Mouse (Mus musculus) layer of hippocampus, postnatal 14 days (tissue): ENCODE results near the gene Sirt7. TPM values are rescaled to one million over a fixed set of nuclear protein-coding genes. Genes with fewer than 3 reads are reported as not detected.

Source experiments
- DNase-seq, 2 experiments: peaks; one replicate each; pipeline ENCODE4 v3.0.0; 2021 to 2022; ENCODE audit warnings: low spot score in 2 of 2, mixed read lengths in 1 of 2
- total RNA-seq, 2 experiments: library from RNA; stranded (reverse); gene quantifications; 2 replicates each; pipeline ENCODE4 v1.2.3; 2021

Sirt7 gene
- total RNA-seq, 2 experiments from 2014 or later, result 35.0 to 35.4 TPM

DNA sequence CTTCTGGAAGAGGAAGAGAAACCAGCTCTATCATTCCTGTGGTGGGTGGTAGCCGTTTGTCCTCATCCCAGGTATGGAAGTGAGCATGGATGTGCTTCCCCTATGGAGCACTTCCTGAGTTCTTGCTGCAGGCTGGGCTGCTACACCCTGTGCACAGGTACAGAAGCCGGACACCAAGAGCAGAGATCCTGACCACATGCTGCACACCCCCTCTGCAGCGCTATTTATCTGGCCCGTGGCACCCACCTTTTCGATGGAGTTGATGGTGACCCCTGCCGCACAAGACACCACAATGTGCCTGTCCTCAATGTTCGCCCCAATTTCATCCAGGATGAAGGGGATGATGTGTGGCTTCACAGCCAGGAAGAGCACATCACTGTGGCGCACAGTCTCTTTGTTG, 16.8 kb upstream of the Sirt7 start:
- no peak for DNase-seq

DNA sequence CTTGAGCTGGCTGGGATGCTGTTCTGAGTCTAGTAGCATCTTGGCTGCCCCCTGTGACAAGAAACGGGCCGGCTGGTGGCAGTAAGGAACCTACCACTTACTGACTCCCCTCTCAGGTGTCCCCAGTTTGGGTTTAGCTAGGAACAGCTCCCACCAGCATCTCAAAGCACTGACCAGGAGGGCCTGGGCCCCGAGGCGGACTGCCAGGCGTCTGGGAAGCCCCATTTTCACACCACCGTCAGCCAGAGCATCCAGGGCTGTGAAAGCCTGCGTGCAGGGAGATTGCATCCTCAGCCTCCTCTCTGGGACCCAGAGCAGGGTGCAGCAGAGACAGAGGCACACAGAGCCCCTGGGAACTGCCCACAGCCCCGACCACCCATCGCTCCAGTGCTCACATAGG, 16.2 kb upstream of the Sirt7 start:
- DNase-seq, result no peak

DNA sequence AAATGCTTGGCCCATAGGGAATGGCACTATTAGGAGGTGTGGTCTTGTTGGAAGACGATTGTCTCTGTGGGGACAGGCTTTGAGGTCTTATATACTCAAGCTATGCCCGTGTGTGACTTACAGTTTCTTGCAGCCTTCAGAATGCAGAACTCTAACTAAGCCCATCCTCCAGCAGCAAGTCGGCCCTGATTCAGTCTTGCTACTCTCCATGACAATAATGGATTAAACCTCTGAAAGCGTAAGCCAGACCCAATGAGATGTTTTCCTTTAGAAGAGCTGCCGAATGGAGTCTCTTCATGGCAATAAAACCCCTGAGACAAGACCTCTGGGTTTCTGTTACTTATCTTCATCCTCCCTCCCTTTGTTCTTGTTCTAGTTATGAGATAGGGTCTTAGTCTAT, 9.8 kb upstream of the Sirt7 start:
- DNase-seq, result no peak

DNA sequence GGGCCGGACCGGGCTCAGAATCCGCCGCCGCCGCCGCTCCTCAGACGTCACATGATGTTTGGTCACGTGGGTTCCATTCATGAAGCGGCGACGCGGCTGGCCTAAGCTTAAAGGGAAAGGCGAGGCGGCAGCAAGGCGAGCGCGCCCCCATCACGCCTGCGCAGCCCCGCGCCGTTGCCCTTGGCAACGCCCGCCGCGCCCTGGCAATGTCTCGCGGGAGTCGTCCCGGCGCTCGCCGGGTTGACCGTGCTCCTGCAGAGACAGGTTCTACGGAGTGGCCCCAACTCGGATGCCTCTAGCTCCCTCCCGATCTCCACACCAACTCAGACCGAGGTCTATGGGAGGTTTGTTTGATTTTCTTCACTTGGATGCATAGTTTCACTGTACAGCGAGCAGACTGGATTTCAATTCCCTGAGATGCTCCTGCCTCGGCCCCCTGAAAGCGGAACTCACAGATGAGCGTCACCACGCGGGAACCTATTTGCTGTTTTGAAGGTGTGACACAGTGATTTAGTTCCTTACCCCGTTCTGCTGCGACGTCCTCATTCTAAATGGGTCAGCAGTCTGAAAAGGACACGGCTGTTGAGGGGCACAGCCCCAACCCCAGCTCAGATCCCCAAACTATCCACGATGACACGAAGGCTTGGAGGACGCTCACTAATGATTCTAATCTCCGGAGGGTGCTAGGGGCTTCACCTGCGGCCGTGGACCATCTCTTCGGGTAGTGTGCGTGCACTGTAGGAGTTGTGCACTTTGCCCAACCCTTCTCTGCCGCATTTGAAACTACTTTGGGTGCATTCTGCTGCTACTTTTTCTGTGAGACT, 8.7 kb upstream of the Sirt7 start, which contains the start of gene Mafg:
Gene Mafg (minus strand): TSS at position 81 of the 824 bp plus-strand sequence.
- DNase-seq, result peak; percentile 87 to 93

DNA sequence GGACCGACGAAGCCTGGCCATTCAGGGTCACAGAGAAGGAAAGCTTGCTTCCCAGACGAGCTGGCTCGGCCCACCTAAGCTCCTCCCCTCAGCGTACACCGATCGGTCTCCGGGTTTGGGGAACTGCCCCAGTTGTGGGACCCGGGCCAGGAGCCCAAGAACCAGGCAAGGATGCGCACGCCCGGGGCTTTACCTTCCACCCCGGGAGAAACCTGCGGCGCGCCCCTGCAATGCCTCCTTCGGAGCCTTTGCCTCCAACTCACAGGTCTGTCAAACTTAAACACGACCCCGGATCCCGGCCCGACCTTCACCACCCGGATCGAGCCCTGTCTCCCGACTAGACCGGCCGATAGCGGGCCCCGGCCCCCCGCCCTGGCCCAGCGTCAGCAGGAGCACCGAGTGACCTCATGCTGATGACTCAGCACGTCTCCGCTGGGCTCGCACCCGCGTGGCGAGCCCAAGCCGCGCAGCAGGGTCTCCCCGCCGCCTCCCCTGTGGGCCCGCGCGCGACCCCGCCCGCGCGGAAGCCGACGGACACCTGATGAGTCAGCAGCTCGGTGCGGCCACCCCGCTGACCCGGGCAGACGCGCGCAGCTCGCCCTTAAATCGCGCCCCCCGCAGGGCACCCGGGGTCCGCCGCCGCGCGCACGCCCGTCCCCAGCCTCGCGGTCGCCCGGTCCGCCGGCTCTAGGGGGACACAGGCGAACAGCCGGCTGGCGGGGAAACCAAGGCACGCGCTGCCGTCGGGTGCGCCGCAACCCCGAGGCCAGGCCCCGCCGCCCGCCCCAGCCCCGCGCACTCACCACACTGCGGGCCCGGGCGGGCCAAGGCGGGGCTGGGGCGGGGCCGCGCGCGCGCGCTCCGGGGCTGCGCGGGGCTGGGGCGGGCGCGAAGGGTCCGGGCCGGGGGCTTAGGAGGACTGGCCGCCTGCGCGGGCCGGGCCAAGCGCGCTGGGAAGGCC, 7.8 kb upstream of the Sirt7 start:
- DNase-seq, result peak; percentile 56 to 70

DNA sequence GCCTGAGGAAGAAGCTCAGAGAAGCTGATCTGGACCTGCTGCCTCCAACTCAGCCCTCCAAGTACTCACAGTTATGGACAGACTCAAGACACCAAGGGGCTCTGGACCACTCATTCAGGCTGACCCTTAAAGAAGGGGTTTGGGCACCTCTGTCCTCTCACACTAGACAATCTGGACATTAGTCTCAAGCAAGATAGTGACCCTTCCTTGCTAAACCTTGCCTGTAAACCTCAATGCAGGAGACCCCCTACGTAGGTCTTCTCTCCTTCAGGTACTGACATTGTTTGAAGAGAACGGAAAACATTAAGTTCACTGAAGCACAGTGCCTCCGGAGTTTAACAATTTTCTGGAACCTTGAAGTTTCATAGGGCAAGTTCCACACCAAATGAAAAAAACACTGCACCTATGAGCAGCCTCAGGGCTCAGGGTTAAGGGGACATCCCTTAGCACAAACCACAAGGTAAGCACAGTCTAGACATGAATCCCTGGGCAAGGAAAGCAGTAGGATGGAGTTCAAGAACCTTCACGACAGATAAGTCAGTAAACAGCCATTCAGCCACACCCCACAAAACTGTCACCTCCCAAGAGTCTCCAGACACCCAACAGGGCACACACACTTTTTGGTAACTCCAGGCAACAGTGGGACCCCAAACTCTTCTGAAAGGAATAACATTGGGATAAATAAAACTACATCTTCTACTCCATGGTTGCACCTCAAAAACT, 6.8 kb upstream of the Sirt7 start:
- DNase-seq, result no peak

DNA sequence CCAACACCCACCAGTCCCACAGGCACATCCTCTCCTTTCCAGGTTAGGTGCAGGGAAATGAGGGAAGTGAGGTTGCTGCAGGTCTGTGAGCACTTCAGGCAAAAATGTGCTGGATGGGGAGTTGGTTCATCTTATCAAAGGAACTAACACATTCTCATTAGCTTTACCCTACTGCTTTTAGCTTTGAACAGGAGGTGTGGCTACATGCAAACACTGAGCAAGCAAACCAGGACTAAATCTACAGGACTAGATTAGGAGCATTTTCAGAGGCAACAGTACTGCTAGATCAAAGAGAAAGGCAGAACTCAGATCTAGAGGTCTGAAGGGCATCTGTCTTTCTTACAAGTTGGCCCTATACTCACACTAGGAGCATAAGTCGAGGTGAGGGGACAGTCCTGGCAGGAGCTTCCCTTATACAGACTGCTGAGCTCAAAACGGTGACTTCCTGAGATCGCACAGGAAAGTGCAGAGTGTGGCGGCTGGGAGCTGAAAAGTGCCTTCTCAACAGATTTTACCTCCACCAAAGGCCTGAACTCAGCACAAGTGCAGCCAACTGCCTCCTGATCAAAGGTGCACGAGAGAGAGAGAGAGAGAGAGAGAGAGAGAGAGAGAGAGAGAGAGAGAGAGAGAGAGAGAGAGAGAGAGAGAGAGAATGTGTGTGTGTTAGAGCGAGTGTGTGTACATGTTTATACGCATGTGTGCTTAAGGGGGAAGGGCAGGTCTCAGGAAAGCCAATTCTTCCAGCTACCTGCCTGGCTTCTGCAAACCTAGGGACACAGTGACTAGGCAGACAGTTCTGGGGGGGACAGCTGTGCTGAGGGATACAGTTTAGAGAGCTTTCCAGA, 6.1 kb upstream of the Sirt7 start:
- no peak for DNase-seq

DNA sequence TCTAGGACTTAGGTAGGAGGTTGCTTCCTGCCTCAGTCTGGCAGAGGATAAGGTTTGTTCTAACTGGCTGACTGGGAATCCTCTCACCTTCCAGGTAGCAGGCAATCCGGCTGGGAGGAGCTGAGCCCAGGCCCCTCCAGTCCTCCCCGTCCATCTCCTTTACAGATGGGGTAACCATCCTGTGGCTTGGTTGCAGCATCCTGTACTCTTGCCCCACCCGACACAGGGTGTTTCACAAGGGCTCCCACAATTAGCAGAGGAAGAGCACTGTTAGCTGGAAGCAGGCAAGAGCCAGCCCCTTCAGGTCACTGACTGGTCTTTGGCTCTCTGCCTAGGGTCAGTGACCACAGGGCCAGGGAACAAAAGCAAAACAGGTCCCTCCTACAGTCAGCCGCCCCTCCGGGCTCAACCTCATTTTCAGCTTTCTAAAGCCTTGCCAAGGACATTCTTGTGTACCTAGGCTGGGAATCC, 5.4 kb upstream of the Sirt7 start:
- DNase-seq, result no peak

DNA sequence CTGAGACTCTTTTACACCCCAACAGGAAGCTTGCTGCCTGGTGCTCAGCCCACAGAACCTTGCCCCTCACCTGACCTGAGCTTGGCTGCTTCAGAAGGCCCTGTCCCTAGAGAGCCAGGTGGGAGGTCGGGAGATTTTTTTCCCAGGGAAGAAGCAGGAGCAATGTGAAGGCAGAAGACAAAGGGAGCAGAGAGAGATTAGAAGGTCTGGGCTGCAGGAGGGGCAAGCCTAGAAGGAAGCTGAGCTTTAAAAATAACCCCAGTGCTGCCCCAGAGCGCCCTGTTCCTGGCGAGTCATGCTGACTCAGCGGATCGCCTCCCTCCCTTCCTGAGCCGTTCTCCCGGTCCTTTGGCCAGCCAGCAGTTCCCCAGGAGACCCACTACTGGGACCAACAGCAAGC, 4.9 kb upstream of the Sirt7 start:
- no peak for DNase-seq

DNA sequence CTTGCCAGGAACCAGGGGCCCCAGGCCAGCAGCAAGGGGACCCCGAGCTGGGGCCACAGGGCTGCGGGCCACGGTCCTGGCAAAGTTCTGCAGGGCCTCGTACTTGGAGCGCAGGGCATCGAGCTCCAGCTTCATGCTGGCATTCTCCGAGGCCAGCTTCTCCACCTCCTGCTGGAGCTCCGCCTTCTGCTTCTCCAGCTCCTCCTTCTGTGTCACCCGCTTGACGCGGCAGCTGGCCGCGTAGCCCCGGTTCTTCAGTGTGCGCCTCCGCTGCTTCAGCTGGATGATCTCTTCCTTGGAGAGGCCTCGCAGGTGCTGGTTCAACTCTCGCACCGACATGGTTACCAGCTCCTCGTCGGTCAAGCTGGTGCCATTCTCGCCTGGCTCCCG, 4.3 kb upstream of the Sirt7 start:
- DNase-seq, result no peak

DNA sequence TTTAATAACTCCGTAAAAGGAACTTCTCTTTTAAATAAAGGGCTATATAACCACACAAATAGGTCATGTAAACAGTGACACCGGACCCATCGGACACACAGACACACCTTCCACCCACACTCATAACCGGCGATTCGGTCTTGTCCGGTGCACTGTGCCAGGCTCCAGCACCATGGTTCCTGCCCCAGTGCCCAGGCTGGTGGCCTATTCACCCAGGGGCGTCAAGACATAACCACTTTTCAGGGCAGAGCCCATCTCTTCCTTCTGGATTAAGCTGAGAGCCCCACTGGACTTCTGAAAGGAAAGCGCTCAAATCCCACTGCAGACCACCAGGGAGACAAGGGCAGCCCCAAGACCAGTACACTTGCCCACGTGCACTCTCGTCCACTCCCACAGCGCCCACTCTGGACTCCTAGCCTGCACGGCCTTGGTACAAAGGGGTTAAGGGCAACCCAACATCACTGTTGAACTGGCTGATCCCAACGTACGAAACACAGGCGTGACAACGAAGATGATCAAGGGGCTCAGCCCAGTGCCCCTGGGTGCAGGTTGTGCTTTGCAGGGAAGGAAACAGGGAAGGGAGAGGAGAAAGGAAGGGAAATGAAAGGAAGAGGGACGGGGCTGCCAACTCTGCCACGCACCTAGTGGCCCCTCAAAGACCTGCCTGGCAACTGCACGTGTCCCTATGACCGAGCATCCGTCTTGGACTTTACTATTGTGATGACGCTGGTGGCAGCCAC, 3.7 kb upstream of the Sirt7 start:
- DNase-seq, result no peak

DNA sequence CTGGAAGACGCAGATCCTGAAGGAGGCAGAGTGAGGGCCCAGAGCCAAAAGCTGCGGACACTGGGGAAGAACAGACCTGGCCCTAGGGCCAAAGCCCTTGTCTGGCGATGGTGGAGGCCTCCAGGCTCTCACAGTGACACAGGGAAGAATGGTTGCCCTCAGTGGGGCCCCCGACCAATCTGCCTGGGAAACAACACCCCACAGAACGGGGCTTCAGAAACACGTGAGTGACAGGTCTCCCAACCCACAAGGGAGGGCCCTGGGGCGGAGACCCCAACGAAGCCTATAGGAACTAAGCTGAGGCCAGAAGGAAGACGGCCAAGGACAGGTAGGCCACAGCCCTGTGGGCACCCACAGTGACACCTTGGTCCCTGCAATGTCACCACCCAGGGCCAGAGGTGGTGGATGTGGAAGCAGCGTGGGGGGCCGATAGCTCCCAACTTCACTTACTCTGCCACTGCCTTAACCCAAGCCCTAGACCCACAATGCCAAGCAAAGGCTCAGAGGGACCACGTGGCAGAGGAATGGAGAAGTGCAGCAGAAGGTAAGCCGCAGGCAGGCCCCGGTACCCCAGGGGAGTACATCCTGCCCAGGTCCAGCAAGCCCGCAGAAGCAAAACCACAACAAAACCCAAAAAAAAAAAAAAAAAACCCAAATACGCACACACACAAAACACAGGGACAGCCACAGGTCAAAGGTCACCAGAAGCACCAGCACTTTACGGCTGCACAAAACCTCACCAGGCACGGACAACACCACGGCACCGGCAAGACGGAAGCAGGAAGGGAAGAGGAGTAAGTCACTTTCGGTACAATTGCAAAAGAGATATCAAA, 2.6 kb upstream of the Sirt7 start:
- DNase-seq, result no peak

DNA sequence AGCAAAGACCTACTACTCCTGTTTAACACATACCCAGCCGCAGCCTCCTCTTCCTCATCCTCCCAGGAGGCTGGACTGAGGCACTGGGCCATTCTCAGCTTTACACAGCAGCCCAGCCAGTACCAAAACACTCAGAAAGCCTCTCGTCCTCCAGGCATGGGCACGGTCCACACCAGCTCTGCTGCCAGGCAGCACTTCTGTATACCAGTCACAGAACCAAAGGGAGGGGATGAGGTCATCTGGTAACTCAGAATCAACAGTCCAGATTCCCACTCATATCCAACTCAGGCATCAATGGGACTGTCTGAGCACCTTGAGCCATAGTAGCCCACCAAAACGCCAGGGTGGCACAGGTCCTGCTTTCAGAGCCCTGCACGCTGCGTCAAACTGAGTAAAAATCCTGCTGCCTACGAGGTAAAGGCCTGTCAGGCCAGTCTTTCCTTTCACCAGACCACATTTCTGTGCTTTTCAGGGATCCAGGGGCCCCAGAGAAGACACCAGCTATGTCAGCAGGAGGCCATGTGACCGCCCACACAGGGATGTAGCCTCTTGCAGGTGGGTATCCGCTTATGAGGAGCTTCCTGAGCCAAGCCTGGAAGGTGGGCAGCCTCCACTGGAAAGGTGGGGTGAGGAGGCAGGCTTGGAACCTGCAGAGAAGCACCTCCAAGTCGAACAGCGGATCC, 1.9 kb upstream of the Sirt7 start:
- DNase-seq, result no peak

DNA sequence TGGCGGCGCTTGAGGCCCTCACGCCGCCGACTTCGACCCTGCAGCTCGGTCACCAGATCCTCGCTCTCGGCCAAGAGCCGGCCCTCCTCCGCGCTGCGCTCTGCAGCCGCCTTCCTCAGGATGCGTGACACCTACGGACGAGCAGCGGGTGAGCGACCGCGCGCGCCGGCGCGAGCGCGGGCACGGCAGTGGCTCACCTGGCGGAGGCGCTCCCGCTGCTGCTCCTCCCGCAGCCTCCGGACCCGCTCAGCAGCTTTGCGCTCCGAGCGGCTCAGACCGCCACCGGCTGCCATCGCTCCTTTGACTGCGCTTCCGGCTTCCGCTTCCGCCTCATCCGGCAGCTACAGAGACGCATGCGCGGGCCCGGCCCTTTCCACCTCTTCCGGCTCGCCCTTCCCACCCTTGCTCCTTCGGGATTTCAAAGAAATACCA, 344 bp downstream of the Sirt7 start:
- DNase-seq, result peak; percentile 77 to 87

DNA sequence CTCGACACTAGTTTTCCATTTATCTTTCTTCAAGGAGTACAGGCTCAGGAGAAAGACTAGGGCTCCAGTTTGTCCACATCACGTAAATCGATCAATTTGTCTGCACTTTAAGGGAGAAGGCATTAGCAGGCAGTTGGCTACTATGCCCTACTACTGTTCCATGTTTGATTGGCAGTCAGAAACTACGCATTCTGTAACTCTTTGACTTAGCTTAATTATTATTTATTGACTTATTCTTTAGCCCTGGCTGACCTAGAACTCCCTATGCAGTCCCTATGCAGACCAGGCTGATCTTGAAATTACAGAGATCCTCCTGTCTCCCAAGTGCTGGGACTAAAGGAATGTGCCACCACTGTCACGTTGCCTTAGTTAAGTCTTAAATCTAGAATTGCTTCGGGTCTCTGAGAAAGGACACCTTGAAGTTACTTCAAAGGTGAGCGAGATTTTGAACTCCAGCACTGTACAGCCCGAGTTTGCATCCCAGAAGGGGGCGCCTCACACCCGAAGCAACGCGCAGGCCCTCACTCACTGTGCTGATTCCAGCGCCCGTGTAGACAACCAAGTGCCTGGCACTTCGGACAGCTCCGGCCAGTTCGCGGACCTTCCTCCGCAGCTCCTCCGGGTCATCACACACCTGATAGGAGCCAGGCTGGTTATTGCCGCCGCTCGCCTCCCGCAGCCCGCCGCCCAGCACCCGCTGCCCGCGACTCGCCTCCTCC, 920 bp downstream of the Sirt7 start:
- DNase-seq, result peak; percentile 54 to 65

DNA sequence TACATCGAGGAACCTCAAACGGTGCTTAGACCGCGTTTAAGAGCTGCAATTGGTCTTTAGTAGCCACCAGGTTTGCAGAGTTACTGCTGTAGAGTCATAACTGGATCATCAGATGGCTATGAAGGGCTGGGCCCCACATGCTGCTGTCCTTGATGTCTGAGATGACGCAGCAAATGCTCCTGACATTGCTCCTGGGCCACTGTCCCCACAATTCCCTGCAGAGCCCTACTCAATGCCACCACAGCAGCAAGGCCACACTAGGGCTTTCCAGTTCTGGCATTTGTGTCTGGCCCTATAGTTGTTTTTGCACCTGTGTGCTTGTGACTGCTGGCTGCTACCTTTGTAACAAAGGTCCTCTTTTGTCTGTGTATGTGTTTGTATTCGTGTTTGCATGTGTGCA, 2.2 kb downstream of the Sirt7 start:
- DNase-seq, result no peak

DNA sequence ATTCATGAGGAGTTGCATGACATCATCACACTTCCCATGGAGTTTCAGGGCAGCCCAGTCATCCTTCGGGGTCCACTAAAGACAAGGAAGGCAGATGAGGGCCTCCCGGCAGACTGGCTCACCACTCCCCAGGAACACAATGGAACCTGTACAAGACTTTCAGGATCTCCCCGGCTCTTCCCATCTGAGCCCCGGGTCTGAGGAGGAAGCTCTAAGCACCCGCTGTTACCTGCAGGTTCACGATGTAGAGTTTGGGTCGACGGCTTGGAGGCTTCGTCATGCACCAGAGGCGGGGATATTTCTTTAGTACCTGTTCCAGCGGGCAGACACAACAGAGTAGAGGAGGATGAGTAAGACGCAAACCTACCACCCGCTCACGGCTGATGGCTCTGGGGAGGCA, 4.8 kb downstream of the Sirt7 start:
- DNase-seq, result no peak
